Mouse (Mus musculus) erythroblast, embryonic 14.5 days (primary cell): ENCODE measurements around the gene Trpt1.

Experiments used
- GATA1 ChIP-seq: IDR thresholded peaks from 2 replicates; pipeline ENCODE4 v1.6.1; 2012; ENCODE audit warnings: low read length, inconsistent platforms, mixed read lengths
- TAL1 ChIP-seq: IDR thresholded peaks from 3 replicates; pipeline ENCODE4 v1.6.1; 2012; ENCODE audit warnings: low read length, inconsistent platforms, mixed read lengths

- TF ChIP-seq GATA1 (no peak), TAL1 (no peak)
Observed at GRCm38 (mm10) chr19:6948186-6948585, 47.7 kb upstream of the Trpt1 start.
